Mouse (Mus musculus): ENCODE data around the gene Nop9.
A peak's percentile ranks its signal among the peaks of the same experiment; 100 is the strongest.

Gene Nop9

GRCm38 (mm10) chr14:55745180-55745860 lies at the start of gene Nop9, which contains the start of gene Dhrs1:
Gene Nop9 (plus strand): TSS chr14:55745693.
Gene Dhrs1 (minus strand): TSS chr14:55745690.
- peak; percentile 92 for DNase-seq

- no peak for DNase-seq
Measured at GRCm38 (mm10) chr14:55697226-55697625, 48.3 kb upstream of the Nop9 start.

- DNase-seq, result no peak
Measured at GRCm38 (mm10) chr14:55701131-55701530, 44.4 kb upstream of the Nop9 start.

GRCm38 (mm10) chr14:55702761-55703160 lies 42.7 kb upstream of the Nop9 start:
- DNase-seq, result no peak

GRCm38 (mm10) chr14:55706051-55706600 lies 39.4 kb upstream of the Nop9 start:
- DNase-seq, result no peak

GRCm38 (mm10) chr14:55707397-55707796 lies 38.1 kb upstream of the Nop9 start:
- DNase-seq, result no peak

GRCm38 (mm10) chr14:55709509-55709908 lies 36.0 kb upstream of the Nop9 start:
- no peak for DNase-seq

GRCm38 (mm10) chr14:55711786-55712185 lies 33.7 kb upstream of the Nop9 start:
- DNase-seq, result no peak

- DNase-seq, result peak; percentile 24
Measured at GRCm38 (mm10) chr14:55713007-55713728, 32.3 kb upstream of the Nop9 start.

GRCm38 (mm10) chr14:55713729-55714122 lies 31.8 kb upstream of the Nop9 start, which contains the start of gene Tgm1:
Gene Tgm1 (minus strand): TSS chr14:55713926.
- DNase-seq, result no peak

- no peak for DNase-seq
Measured at GRCm38 (mm10) chr14:55714893-55715292, 30.6 kb upstream of the Nop9 start.

- DNase-seq, result no peak
Measured at GRCm38 (mm10) chr14:55716271-55716670, 29.2 kb upstream of the Nop9 start.

GRCm38 (mm10) chr14:55716884-55717283 lies 28.6 kb upstream of the Nop9 start:
- DNase-seq, result no peak

- no peak for DNase-seq
Measured at GRCm38 (mm10) chr14:55719737-55720136, 25.8 kb upstream of the Nop9 start.

- DNase-seq, result no peak
Measured at GRCm38 (mm10) chr14:55720666-55721065, 24.8 kb upstream of the Nop9 start.

GRCm38 (mm10) chr14:55721076-55721475 lies 24.4 kb upstream of the Nop9 start:
- DNase-seq, result no peak

- peak; percentile 94 for DNase-seq
Measured at GRCm38 (mm10) chr14:55721700-55722437, 23.6 kb upstream of the Nop9 start, which contains the start of gene Rabggta. Gene Rabggta (minus strand): TSS chr14:55722263.

GRCm38 (mm10) chr14:55722438-55722945 lies 23.0 kb upstream of the Nop9 start:
- DNase-seq, result no peak

- no peak for DNase-seq
Measured at GRCm38 (mm10) chr14:55723433-55723832, 22.1 kb upstream of the Nop9 start.

- no peak for DNase-seq
Measured at GRCm38 (mm10) chr14:55724411-55724871, 21.1 kb upstream of the Nop9 start.

- DNase-seq, result no peak
Measured at GRCm38 (mm10) chr14:55726261-55726660, 19.2 kb upstream of the Nop9 start.

- no peak for DNase-seq
Measured at GRCm38 (mm10) chr14:55727889-55728685, 17.4 kb upstream of the Nop9 start.
